Mouse (Mus musculus): ENCODE data around the gene S1pr5. TPM values are rescaled to one million over a fixed set of nuclear protein-coding genes. Genes with fewer than 3 reads are reported as not detected.
"Not testable (repeated sequence)": the region's sequence is repeated elsewhere in the genome, so short reads cannot be mapped to it uniquely, and the experiment has no call there.

Gene S1pr5
- total RNA-seq, 2 experiments from 2014 or later = 1.1 TPM; not detected in 1

DNA sequence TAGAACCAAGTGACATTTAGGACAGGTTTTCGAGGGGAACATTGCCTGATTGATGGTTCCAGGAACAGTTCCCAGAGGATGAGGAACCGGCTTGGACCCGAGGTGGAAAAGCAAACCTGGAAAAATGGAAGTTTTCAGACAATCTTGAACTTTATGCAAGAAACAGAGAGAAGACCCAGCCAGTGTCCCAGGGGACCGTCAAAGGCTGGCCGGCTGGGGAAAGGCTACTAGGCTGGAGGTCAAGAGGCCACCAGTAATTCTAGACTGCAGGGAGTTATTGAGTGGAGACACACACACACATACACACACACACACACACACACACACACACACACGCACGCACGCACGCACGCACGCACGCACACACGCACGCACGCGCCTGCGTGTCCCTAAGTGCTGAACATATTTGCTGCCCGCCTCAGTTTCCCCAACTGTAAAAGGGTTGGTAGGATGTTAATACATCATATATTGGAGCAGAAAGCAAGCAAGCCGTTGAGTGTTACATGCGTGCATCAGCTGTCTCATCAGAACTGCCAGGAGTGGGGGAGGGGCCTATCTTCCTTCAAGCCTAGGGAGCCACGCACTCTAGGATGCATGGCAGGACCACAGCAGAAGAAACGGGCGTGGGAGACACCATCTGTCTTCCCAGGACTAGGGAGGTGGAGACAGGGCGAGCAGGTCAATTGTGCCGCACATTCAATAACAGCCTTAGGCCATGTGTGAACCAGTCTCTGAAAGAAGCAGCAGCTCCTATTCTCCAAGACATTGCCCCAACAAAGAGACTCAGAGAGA is 32.0 kb downstream of the S1pr5 start:
- no peak for ATAC-seq (replicated peaks; ENCODE audit: low FRiP score, low TSS enrichment, poor library complexity, severe bottlenecking)

DNA sequence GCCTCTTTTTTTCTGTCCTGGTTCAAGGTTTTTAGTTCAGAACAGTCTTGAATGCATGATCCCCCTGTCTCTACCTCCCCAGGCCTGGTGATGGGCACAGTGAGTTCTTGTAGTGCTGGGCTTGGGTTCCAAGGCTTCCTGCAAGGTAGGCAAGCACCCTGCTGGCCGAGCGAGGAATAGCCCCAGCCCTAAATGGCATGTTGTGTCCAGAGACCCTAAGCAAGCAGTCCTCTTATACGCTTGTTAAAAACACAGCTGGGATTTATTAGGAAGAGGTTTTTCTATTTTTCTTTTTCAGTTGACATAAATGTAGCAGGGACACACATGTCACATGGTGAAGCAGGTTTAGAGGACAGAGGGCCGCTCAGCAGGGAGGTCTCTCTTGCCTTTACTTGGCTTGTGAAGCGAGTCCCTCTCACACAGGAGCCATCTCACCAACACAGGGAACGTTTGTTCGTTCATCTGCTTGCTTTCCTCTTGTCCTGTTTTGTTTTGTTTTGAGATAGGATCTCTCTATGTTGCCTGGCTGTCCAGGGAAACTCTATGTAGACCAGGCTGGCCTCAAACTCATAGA is 34.5 kb downstream of the S1pr5 start:
- peak; percentile 78 for ATAC-seq (replicated peaks; ENCODE audit: low FRiP score, low TSS enrichment, poor library complexity, severe bottlenecking)

DNA sequence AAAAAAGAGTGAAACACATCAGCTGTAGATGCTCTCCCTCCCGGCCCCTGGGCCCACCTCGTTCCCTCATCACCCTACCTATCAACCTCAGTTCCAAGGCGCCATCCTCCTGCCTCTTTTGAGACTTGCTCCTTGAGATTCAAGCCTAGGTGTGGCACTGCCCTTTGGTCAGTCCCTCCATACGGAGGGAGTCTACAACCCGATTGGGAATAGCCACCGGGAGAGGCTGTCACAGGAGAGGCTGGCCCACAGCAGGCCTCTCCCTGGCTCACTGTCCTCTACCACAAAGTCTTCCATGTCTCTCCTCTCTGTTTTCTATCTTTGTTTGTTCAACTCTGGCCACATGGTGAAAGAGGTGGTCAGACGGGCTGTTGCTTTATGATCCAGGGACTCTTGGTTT is 36.6 kb downstream of the S1pr5 start:
- ATAC-seq (replicated peaks; ENCODE audit: low FRiP score, low TSS enrichment, poor library complexity, severe bottlenecking) = no peak

DNA sequence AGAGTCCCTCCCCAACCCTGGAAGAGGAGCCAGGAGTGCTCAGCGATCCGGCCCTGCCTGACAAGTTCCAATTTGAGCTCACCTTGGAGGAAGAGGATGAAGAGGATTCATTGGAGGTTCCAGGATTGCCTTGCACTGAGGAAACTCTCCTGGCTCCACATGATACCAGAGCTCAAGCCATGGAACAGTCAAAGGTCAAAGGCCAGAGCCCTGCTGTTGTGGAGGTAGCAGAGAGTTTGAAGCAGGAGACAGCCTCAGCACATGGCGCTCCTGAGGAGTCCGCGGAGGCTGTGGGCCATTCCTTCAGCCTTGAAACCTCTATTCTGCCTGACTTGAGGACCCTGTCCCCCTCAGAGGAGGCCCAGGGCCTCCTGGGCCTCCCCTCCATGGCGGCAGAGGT is 37.4 kb downstream of the S1pr5 start:
- ATAC-seq (replicated peaks; ENCODE audit: low FRiP score, low TSS enrichment, poor library complexity, severe bottlenecking) = no peak

DNA sequence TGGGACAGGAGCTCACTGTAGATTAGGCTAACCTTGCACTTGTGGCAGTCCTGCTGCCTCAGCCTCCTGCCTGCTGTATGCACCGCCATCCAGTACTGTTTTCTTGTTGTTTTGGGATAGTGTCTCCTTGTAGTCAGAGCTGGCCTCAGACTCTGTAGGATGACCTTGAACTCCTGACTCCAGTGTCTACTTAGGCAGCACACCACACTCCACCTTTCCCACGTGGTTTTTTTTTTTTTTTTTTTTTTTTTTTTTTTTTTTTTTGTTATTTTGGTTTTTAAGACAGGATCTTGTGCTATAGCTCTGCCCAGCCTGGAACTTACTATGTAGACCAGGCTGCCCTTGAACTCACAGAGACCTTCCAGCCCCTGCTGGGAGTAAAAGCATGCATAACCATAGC is 39.6 kb downstream of the S1pr5 start:
- no peak for ATAC-seq (replicated peaks; ENCODE audit: low FRiP score, low TSS enrichment, poor library complexity, severe bottlenecking)

DNA sequence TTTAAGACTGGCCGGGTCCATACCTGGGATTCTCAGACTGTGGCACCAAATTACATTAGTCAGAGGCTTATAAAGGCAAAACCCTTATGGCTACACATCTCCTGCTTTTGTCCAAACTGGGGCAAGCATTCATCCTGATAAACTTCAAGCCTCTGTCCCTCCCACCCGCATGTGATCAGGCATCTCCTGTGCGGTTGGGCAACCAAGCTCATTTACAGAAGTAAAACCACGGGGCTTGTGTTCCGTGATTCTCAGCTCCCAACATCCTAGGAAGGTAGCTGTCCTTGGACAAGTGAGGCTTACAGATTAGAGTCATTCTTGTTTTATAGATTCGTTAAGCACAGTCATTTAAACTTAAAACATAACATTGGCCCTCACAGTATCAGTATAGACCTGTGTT is 41.4 kb downstream of the S1pr5 start:
- ATAC-seq (replicated peaks; ENCODE audit: low FRiP score, low TSS enrichment, poor library complexity, severe bottlenecking) = no peak

DNA sequence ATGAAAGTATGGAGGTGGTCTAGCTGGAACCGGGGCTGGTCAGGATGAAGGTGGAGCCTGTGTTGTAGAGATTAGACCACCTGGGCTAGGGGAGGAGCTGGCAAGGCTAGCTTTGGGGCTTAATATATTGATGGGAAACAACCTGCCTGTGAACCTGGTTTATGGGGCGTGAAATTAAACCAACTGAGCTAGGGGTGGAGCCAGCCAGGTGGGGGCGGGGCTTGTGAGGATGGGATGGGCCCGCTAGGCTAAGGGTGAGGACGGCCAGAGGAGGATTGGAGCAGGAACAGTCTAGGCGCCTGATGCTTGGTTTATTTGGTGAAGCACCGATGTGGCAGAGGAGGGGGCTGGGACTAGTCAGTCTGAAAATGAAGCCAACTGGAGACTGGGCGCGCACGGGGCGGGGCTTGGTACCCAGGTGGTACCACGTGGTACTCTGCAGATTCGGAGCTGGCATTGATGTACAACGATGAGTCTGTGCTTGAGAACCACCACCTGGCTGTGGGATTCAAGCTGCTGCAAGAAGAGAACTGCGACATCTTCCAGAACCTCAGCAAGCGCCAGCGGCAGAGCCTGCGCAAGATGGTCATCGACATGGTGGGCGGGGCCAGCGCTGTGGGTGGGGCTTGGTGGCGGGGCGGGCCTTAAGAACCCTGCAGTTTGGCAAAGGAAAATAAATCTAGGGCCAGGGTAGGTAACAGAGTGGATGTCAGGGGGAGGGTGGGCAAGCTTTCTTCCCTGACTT is 43.5 kb downstream of the S1pr5 start:
- ATAC-seq (replicated peaks; ENCODE audit: low FRiP score, low TSS enrichment, poor library complexity, severe bottlenecking) = no peak

DNA sequence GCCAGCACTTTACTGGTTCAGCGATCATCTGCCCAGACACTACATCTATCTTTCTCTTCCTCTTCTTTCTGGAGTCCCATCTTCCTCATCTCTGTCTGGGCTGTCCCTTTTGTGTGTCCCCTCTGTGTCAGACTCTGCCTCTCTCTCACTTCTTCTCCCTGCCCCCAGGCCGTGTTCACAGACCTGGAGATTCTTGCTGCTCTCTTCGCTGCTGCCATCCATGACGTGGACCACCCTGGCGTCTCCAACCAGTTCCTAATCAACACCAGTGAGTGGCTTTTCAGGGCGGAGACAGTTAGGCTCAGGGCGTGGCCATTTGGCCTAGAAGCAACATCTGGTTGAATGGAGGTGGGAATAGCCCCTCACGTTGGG is 44.1 kb downstream of the S1pr5 start:
- ATAC-seq (replicated peaks; ENCODE audit: low FRiP score, low TSS enrichment, poor library complexity, severe bottlenecking) = peak; percentile 39; the same call in 1 of the 2 replicates

DNA sequence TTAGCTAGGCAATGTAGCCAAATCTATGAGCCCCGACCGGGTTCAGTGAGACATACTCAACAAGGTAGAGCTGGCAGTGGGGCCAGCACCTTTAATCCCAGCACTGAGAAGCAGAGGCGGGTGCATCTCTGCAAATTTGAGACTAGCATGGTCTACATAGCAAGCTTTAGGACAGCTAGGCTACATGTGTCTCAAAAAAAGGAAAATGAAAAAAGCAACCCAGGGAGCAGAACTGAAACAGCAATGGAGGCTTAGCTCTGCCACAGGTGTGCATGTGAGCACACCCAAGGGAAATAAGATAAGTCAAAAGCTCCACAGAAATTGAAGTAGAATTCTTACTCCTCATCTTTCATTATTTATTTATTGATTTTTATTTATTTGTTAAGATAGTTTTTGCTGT is 49.3 kb downstream of the S1pr5 start:
- ATAC-seq (replicated peaks; ENCODE audit: low FRiP score, low TSS enrichment, poor library complexity, severe bottlenecking) = no peak

DNA sequence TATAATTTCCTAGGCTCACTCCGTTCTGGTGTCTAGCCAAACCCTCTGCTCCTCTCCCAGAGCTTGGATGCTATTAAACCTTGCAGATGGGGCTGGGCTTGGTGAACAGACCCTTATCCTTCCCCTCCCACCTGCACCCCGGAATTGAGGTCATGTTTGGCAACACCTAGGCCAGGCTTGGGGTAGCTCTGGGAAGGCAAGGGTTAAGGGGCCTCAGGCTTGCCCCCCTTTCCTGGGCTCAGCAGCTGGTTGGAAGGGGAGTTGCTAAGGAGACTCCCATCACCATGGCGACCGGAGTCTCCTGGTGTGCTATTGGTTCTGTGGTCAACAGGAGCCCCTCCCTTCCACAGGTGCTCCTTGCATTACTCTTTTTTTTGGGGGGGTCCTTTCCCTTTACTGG is 50.3 kb downstream of the S1pr5 start:
- ATAC-seq (replicated peaks; ENCODE audit: low FRiP score, low TSS enrichment, poor library complexity, severe bottlenecking) = no peak

DNA sequence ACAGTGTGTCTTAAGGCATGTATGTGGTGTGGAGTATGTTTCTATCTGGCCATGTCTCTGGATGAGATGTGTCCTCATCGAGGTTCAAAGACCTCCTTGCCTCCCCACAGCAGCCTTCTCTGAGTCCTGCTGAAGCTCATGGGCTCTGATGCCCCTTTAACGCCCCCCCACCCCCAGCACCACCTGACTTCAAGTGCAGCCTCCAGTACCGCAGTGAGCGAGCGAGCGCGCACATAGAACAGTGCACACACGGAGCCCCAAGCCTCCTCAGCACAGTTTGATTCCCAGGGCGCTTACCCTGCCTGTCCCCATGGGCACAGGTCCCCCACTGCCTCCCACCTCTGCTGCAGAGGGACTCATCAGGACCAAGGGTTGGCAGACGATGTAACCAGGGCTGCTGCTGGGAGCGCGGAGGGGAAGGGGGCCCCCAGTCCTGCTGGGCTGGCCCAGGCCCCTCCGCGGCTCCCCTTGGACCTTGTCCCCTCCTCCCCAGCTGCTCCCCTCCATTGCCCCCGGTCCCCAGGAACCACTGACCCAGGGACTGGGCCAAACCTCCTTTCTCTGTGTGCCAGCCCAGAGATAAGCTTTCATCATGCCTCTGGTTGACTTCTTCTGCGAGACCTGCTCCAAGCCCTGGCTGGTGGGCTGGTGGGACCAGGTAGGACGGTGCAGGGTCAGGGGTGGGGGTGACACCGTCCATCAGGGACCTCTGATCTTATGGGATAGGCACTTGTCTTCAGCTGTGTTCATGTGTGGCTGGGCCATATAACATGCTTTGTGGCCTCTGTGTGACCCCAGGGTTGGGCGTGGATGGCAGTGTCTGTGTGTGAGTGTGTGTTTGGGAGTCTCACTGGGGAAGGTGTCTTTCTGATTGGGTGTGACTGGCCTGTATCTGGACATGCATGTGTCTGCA is 51.5 kb downstream of the S1pr5 start:
- ATAC-seq (replicated peaks; ENCODE audit: low FRiP score, low TSS enrichment, poor library complexity, severe bottlenecking) = no peak

DNA sequence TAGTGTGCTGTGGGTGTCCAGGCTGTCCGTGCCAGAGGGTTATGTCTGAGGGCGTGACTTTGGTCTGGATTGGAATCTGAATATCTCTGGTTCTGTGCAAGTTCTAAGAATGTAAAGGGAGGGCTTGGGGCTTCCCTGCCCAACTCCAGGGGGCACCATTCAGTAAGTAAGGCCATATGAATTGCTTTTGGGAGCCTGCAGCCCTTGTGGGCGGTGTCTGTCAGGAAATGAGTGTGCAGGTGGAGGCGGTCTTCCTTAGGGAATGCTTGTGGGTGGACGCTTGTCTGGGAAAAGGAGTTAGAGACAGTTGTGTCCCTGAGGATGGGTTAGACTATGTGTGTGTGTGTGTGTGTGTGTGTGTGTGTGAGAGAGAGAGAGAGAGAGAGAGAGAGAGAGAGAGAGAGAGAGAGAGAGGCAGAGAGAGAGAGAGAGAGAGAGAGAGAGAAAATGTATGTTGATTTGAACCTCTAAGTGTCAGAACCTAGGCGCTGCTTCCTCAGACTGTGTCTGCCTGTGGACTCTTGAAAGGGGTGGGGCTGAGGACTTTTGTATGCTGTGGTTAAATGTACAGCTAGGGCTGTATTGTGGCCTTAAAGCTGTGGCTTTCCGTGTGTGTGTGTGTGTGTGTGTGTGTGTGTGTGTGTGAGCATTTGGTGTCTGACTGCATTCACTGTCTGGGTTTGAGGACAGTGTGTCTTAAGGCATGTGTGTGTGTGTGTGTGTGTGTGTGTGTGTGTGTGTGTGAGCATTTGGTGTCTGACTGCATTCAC is 52.3 kb downstream of the S1pr5 start:
- ATAC-seq (replicated peaks; ENCODE audit: low FRiP score, low TSS enrichment, poor library complexity, severe bottlenecking) = not testable (repeated sequence)

DNA sequence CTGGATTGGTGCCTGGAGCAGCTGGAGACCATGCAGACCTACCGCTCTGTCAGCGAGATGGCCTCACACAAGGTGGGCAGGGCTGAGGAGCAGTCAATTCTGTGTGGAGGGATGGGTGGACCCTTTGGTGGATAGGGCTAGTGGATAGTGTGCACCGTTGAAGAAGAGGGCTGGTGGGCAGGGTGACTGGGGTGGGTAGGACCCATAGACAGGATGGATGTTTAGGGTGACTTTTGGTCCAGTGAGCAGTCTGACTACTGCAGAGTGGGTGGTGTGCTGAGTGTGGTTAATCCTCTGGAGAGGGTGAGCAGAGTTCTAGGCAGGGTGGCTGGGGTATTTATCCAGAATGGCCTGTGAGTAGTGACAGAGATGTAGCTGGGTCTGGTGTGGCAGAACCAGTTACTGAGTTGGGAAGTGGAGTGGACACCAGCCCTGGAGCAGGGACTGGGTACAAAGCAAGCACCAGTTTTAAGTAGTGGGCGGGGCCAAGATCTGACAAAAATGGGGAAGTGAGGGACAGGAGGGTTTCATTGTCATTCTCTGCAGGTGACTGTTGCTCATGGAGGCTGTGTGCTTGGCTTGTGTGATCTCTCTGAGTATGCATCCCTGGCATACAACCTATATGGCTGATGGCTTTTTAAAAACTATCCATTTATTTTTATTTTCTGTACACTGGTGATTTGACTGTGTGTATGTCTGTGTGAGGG is 53.3 kb downstream of the S1pr5 start:
- no peak for ATAC-seq (replicated peaks; ENCODE audit: low FRiP score, low TSS enrichment, poor library complexity, severe bottlenecking)

DNA sequence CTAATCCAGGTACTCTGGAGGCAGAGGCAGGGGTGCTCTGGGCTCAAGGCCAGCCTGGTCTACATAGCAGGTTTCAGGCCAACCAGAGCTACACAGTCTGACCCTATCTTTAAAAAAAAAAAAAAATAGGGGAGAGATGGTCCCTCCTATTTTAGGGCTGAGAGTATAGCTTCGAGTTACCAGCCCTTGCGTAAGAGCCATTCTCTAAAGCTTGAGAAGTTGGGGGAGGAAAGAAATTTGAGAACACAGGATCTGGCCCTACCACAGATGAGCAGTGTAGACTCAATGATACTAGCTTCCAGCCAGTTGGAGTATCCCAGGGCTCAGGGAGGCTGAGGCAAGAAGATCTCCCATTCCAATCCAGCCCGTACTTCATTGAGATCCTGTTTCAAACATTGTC is 54.5 kb downstream of the S1pr5 start:
- no peak for ATAC-seq (replicated peaks; ENCODE audit: low FRiP score, low TSS enrichment, poor library complexity, severe bottlenecking)

Other genes with a start within 250 kb of the S1pr5 start
- gene Mrpl4, start 245.7 kb downstream of the S1pr5 start, total RNA-seq (2014; fragmentation: Nextera tagmentation) = 66.2 and 78.8 TPM in 2 replicates
- gene Mrpl4, start 245.7 kb downstream of the S1pr5 start, total RNA-seq (2017) = 23.7 and 43.3 TPM in 2 replicates
- gene Icam1, start 232.5 kb downstream of the S1pr5 start, total RNA-seq (2014; fragmentation: Nextera tagmentation) = 1.9 and 3.4 TPM in 2 replicates
- gene Icam1, start 232.5 kb downstream of the S1pr5 start, total RNA-seq (2017) = 3.6 TPM in 2 replicates
- gene Icam4, start 219.1 kb downstream of the S1pr5 start, total RNA-seq (2014; fragmentation: Nextera tagmentation) = 34.3 and 38.9 TPM in 2 replicates
- 16.3 and 40.0 TPM in 2 replicates for gene Icam4, start 219.1 kb downstream of the S1pr5 start, total RNA-seq (2017)
- 1.1 and 1.2 TPM in 2 replicates for gene Icam5, start 216.4 kb downstream of the S1pr5 start, total RNA-seq (2014; fragmentation: Nextera tagmentation)
- gene Icam5, start 216.4 kb downstream of the S1pr5 start, total RNA-seq (2017) = 0.05 and 0.27 TPM in 2 replicates
- gene Zglp1, start 181.3 kb downstream of the S1pr5 start, total RNA-seq (2014; fragmentation: Nextera tagmentation) = 10.2 TPM in 1 of 2 replicates, not detected in the other
- 1.7 TPM in 1 of 2 replicates, not detected in the other for gene Zglp1, start 181.3 kb downstream of the S1pr5 start, total RNA-seq (2017)
- gene Gm49373, start 175.3 kb downstream of the S1pr5 start, total RNA-seq (2014; fragmentation: Nextera tagmentation) = 4.5 TPM in 1 of 2 replicates, not detected in the other
- gene Gm49373, start 175.3 kb downstream of the S1pr5 start, total RNA-seq (2017) = not detected in 2 replicates
- gene Fdx1l, start 174.8 kb downstream of the S1pr5 start, total RNA-seq (2014; fragmentation: Nextera tagmentation) = 66.9 and 79.7 TPM in 2 replicates
- 60.6 and 70.5 TPM in 2 replicates for gene Fdx1l, start 174.8 kb downstream of the S1pr5 start, total RNA-seq (2017)
- gene Gm38431, start 156.4 kb downstream of the S1pr5 start, total RNA-seq (2014; fragmentation: Nextera tagmentation) = 38.6 and 39.7 TPM in 2 replicates
- gene Gm38431, start 156.4 kb downstream of the S1pr5 start, total RNA-seq (2017) = 5.9 and 15.6 TPM in 2 replicates
- gene Raver1, start 156.4 kb downstream of the S1pr5 start, total RNA-seq (2014; fragmentation: Nextera tagmentation) = 66.3 and 81.1 TPM in 2 replicates
- gene Raver1, start 156.4 kb downstream of the S1pr5 start, total RNA-seq (2017) = 12.9 and 16.8 TPM in 2 replicates
- 24.9 and 40.0 TPM in 2 replicates for gene Tyk2, start 117.2 kb downstream of the S1pr5 start, total RNA-seq (2014; fragmentation: Nextera tagmentation)
- gene Tyk2, start 117.2 kb downstream of the S1pr5 start, total RNA-seq (2017) = 13.2 and 14.4 TPM in 2 replicates
- gene Cdc37, start 98.5 kb downstream of the S1pr5 start, total RNA-seq (2014; fragmentation: Nextera tagmentation) = 182 and 193 TPM in 2 replicates
- 385 and 442 TPM in 2 replicates for gene Cdc37, start 98.5 kb downstream of the S1pr5 start, total RNA-seq (2017)
- 23.5 and 24.3 TPM in 2 replicates for gene Pde4a, start 82.7 kb downstream of the S1pr5 start, total RNA-seq (2014; fragmentation: Nextera tagmentation)
- 2.2 and 3.8 TPM in 2 replicates for gene Pde4a, start 82.7 kb downstream of the S1pr5 start, total RNA-seq (2017)
- 25.3 and 27.2 TPM in 2 replicates for gene Keap1, start 9.1 kb downstream of the S1pr5 start, total RNA-seq (2014; fragmentation: Nextera tagmentation)
- 32.7 and 39.8 TPM in 2 replicates for gene Keap1, start 9.1 kb downstream of the S1pr5 start, total RNA-seq (2017)
- gene Atg4d, start 16.9 kb upstream of the S1pr5 start, total RNA-seq (2014; fragmentation: Nextera tagmentation) = 8.9 and 13.9 TPM in 2 replicates
- gene Atg4d, start 16.9 kb upstream of the S1pr5 start, total RNA-seq (2017) = 11.9 and 25.7 TPM in 2 replicates
- 50.7 and 81.7 TPM in 2 replicates for gene Kri1, start 39.5 kb upstream of the S1pr5 start, total RNA-seq (2014; fragmentation: Nextera tagmentation)
- gene Kri1, start 39.5 kb upstream of the S1pr5 start, total RNA-seq (2017) = 55.3 and 86.3 TPM in 2 replicates
- gene Cdkn2d, start 43.0 kb upstream of the S1pr5 start, total RNA-seq (2014; fragmentation: Nextera tagmentation) = 5.7 and 7.4 TPM in 2 replicates
- gene Cdkn2d, start 43.0 kb upstream of the S1pr5 start, total RNA-seq (2017) = 8.5 and 11.3 TPM in 2 replicates
- 0.42 TPM in 1 of 2 replicates, not detected in the other for gene Ap1m2, start 63.9 kb upstream of the S1pr5 start, total RNA-seq (2014; fragmentation: Nextera tagmentation)
- gene Ap1m2, start 63.9 kb upstream of the S1pr5 start, total RNA-seq (2017) = not detected in 2 replicates
- 25.8 and 30.7 TPM in 2 replicates for gene Slc44a2, start 72.3 kb upstream of the S1pr5 start, total RNA-seq (2014; fragmentation: Nextera tagmentation)
- gene Slc44a2, start 72.3 kb upstream of the S1pr5 start, total RNA-seq (2017) = 22.6 and 23.7 TPM in 2 replicates
- 76.3 and 86.0 TPM in 2 replicates for gene Ilf3, start 119.4 kb upstream of the S1pr5 start, total RNA-seq (2014; fragmentation: Nextera tagmentation)
- 67.3 and 88.4 TPM in 2 replicates for gene Ilf3, start 119.4 kb upstream of the S1pr5 start, total RNA-seq (2017)
- 56.6 and 56.8 TPM in 2 replicates for gene Qtrt1, start 163.4 kb upstream of the S1pr5 start, total RNA-seq (2014; fragmentation: Nextera tagmentation)
- gene Qtrt1, start 163.4 kb upstream of the S1pr5 start, total RNA-seq (2017) = 23.5 and 36.1 TPM in 2 replicates
- 62.6 and 81.4 TPM in 2 replicates for gene Dnm2, start 176.5 kb upstream of the S1pr5 start, total RNA-seq (2014; fragmentation: Nextera tagmentation)
- 58.7 and 63.8 TPM in 2 replicates for gene Dnm2, start 176.5 kb upstream of the S1pr5 start, total RNA-seq (2017)